Mouse (Mus musculus): ENCODE measurements around the gene Rab37.
A peak's percentile ranks its signal among the peaks of the same experiment; 100 is the strongest.

Rab37 gene

GRCm38 (mm10) chr11:115197558-115197957 lies 106.3 kb downstream of the Rab37 start:
- no peak for DNase-seq (ENCODE audit: low spot score)

- no peak for DNase-seq (ENCODE audit: low spot score)
Observed at GRCm38 (mm10) chr11:115198932-115199384, 107.7 kb downstream of the Rab37 start.

GRCm38 (mm10) chr11:115200520-115200919 lies 109.3 kb downstream of the Rab37 start:
- no peak for DNase-seq (ENCODE audit: low spot score)

- peak; percentile 48 for DNase-seq (ENCODE audit: low spot score)
Observed at GRCm38 (mm10) chr11:115202316-115202715, 111.1 kb downstream of the Rab37 start.

GRCm38 (mm10) chr11:115202756-115203155 lies 111.5 kb downstream of the Rab37 start:
- DNase-seq (ENCODE audit: low spot score): no peak

- no peak for DNase-seq (ENCODE audit: low spot score)
Observed at GRCm38 (mm10) chr11:115208126-115208525, 116.9 kb downstream of the Rab37 start.

GRCm38 (mm10) chr11:115208776-115209732 lies 117.8 kb downstream of the Rab37 start:
- no peak for DNase-seq (ENCODE audit: low spot score)

GRCm38 (mm10) chr11:115209958-115210357 lies 118.7 kb downstream of the Rab37 start:
- no peak for DNase-seq (ENCODE audit: low spot score)
